Mouse (Mus musculus): ENCODE results near the gene Tma16.

GRCm38 (mm10) chr8:66438468-66438867, 47.9 kb downstream of the Tma16 start:
- TF ChIP-seq CTCF (IDR thresholded peaks at IDR 0.05; ENCODE audit: low read depth, low read length) (no peak), POLR2A (IDR thresholded peaks at IDR 0.05; ENCODE audit: extremely low read depth, insufficient read depth, low read length) (no peak)

Measured in liver, adult 2 months (tissue).